Mouse (Mus musculus) liver, embryonic 11.5 days (tissue): Measurements from ENCODE around the gene Nploc4. TPM values are rescaled to one million over a fixed set of nuclear protein-coding genes. Genes with fewer than 3 reads are reported as not detected.
"Not testable (repeated sequence)": the region's sequence is repeated elsewhere in the genome, so short reads cannot be mapped to it uniquely, and the experiment has no call there.

Experiments
- ATAC-seq: fragments of 200-750 bp; cut with Nextera tagmentation; replicated peaks from 2 replicates; pipeline ENCODE4 v1.8.0; 2017; ENCODE audit warnings: moderate number of reproducible peaks, mild to moderate bottlenecking, moderate TSS enrichment, moderate library complexity; ENCODE audit not compliant: low FRiP score
- DNase-seq: peaks from one replicate; pipeline ENCODE4 v3.0.0-alpha.2; 2017; ENCODE audit warnings: low spot score
- H3K27ac ChIP-seq: fragments of 300-500 bp; sonication (generic); 2 replicates; pipeline ENCODE4 v1.5.1; 2014; ENCODE audit warnings: mild to moderate bottlenecking, low read depth, low read length, control low read depth
- H3K27me3 ChIP-seq: fragments of 300-500 bp; sonication (generic); replicated peaks from 2 replicates; pipeline ENCODE4 v1.6.1; 2014; ENCODE audit warnings: low read length, mixed read lengths; ENCODE audit not compliant: control insufficient read depth, insufficient read depth
- H3K36me3 ChIP-seq: fragments of 300-500 bp; sonication (generic); 2 replicates; pipeline ENCODE4 v1.6.1; 2014; ENCODE audit warnings: mild to moderate bottlenecking, low read length, moderate library complexity, mixed read lengths; ENCODE audit not compliant: control insufficient read depth, insufficient read depth
- H3K4me1 ChIP-seq: fragments of 300-500 bp; sonication (generic); replicated peaks from 2 replicates; pipeline ENCODE4 v1.6.1; 2014; ENCODE audit warnings: low read length, mixed read lengths; ENCODE audit not compliant: control insufficient read depth, insufficient read depth
- H3K4me2 ChIP-seq: fragments of 300-500 bp; sonication (generic); 2 replicates; pipeline ENCODE4 v1.6.1; 2014; ENCODE audit warnings: mild to moderate bottlenecking, control low read depth, moderate library complexity
- H3K4me3 ChIP-seq: fragments of 300-500 bp; sonication (generic); 2 replicates; pipeline ENCODE4 v1.5.1; 2014; ENCODE audit warnings: low read depth, low read length, control low read depth
- H3K9ac ChIP-seq: fragments of 300-500 bp; sonication (generic); 2 replicates; pipeline ENCODE4 v1.6.1; 2014; ENCODE audit warnings: low read depth, low read length, control low read depth
- H3K9me3 ChIP-seq: fragments of 300-500 bp; sonication (generic); 2 replicates; pipeline ENCODE4 v1.6.1; 2016; ENCODE audit warnings: low read length, inconsistent platforms, mixed read lengths; ENCODE audit not compliant: control insufficient read depth
- WGBS: fragments of 180-500 bp; shearing (Covaris S2); extraction: QIAGEN DNeasy Blood & Tissue Kit; methylation state at CpG from one replicate; pipeline ENCODE4 v1.1.7; 2014; 5-methylcytosine and 5-hydroxymethylcytosine counted together
- polyA plus RNA-seq: library from polyadenylated mRNA; unstranded; fragments of >200 nt; fragmentation: Nextera tagmentation; extraction: Ambion mirVana; gene quantifications from 2 replicates; pipeline ENCODE4 v1.2.1, GENCODE M21; 2014

Nploc4 gene
- polyA plus RNA-seq, 1 experiment from 2014 or later: 44.5 TPM

DNA sequence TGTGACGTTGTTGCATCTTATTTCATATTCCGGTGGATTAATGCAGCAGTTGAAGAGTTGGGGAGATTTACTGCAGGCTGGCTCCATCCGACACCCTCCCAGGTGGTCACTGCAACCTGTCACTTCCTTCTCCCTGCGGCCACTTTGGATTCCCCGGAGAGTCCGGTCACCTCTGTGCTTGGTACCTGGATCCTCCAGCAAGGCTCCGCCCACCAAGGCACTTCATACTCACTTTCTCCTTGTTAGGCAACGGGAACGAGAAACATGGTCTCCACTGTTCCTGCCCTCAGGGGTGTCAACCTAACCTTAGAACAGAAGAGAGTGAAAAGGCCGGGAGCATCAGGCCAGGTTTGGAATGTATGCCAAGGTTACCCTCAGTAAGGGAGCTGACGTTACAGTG, 86.8 kb downstream of the Nploc4 start:
- H3K27ac ChIP-seq: peak overlapping the region; percentile 99
- 34% methylated on average over 11 of the region's 11 CpGs for WGBS
- no peaks in the 10 kb centered on the region for H3K9me3 ChIP-seq
- peaks cover 62% of the 10 kb centered on the region for H3K4me1 ChIP-seq
- peak overlapping the region; percentile 100 for H3K9ac ChIP-seq
- DNase-seq (no peak), ATAC-seq (no peak)
- peak overlapping the region; percentile 95 for H3K4me2 ChIP-seq
- H3K27me3 ChIP-seq: no peaks in the 10 kb centered on the region
- H3K36me3 ChIP-seq: peaks cover 8% of the 10 kb centered on the region; the same call in 1 of the 2 replicates
- H3K4me3 ChIP-seq: peak overlapping the region; percentile 100

DNA sequence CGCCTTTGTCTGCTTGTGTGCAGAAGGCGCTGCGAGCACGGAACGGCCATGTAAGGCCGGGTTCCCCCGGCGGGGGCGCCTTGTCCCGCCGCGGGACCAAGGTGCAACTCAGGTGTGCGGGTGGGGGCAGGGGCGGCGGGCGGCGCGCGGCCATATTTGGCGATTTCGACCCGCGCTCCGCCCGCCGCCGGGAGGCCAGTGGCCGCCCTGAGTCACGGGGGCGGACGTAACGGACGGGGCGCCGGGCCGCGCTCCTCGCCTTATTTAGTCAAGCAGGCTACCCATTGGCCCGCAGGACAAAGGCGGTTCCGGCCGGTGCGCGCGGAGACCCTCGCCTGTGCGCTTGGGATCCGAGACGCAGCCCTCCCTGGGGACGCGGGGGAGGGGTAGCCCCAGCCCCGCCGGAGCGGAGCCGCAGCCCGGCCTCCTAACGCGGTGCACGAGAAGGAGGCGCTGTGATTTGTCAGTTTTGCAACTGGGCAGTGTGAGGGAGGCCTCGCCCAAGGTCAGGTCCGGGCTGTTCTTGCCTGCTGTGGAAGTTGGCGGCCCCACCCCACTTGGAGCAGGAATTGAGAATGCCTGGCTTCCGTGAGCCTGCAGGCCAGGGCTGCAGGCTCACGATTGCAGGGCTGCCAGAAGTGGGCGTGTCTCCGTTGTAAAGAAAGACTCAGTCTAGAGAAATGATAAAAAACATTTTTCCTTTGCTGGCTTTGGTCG, 87.4 kb downstream of the Nploc4 start:
- H3K9ac ChIP-seq: peak overlapping the region; percentile 100
- peaks cover 11% of the 10 kb centered on the region for H3K36me3 ChIP-seq

GRCm38 (mm10) chr11:120349371-120349985, 88.0 kb downstream of the Nploc4 start:
- Histone ChIP-seq H3K9ac (peak overlapping the region; percentile 100), H3K4me3 (peak overlapping the region; percentile 100), H3K27me3 (no peaks in the 10 kb centered on the region), H3K9me3 (no peaks in the 10 kb centered on the region), H3K4me2 (peak overlapping the region; percentile 95), H3K36me3 (peaks cover 14% of the 10 kb centered on the region), H3K4me1 (peaks cover 51% of the 10 kb centered on the region), H3K27ac (peak overlapping the region; percentile 99)
- DNase-seq (no peak), ATAC-seq (no peak)
- WGBS: 3% methylated on average over 16 of the region's 16 CpGs

More for the DNA sequence above, 87.4 kb downstream of the Nploc4 start:
- Histone ChIP-seq H3K4me2 (peak overlapping the region; percentile 95), H3K27me3 (no peaks in the 10 kb centered on the region), H3K27ac (peak overlapping the region; percentile 99), H3K9me3 (no peaks in the 10 kb centered on the region), H3K4me3 (peak overlapping the region; percentile 100), H3K4me1 (peaks cover 58% of the 10 kb centered on the region)
- WGBS: under 1% methylated on average over 68 of the region's 68 CpGs
- ATAC-seq: peak; percentile 35
- peak; percentile 86 for DNase-seq

- no peaks in the 10 kb centered on the region for H3K27me3 ChIP-seq
- peaks cover 14% of the 10 kb centered on the region for H3K36me3 ChIP-seq
- peaks cover 47% of the 10 kb centered on the region for H3K4me1 ChIP-seq
- ATAC-seq (peak; percentile 18), DNase-seq (no peak)
- peak overlapping the region; percentile 100 for H3K4me3 ChIP-seq
- 1% methylated on average over 47 of the region's 53 CpGs for WGBS
- peak overlapping the region; percentile 95 for H3K4me2 ChIP-seq
- H3K9me3 ChIP-seq: no peaks in the 10 kb centered on the region
- peak overlapping the region; percentile 100 for H3K9ac ChIP-seq
- H3K27ac ChIP-seq: peak overlapping the region; percentile 99
These were observed 88.7 kb downstream of the Nploc4 start for GRCm38 (mm10) chr11:120348684-120349370.

DNA sequence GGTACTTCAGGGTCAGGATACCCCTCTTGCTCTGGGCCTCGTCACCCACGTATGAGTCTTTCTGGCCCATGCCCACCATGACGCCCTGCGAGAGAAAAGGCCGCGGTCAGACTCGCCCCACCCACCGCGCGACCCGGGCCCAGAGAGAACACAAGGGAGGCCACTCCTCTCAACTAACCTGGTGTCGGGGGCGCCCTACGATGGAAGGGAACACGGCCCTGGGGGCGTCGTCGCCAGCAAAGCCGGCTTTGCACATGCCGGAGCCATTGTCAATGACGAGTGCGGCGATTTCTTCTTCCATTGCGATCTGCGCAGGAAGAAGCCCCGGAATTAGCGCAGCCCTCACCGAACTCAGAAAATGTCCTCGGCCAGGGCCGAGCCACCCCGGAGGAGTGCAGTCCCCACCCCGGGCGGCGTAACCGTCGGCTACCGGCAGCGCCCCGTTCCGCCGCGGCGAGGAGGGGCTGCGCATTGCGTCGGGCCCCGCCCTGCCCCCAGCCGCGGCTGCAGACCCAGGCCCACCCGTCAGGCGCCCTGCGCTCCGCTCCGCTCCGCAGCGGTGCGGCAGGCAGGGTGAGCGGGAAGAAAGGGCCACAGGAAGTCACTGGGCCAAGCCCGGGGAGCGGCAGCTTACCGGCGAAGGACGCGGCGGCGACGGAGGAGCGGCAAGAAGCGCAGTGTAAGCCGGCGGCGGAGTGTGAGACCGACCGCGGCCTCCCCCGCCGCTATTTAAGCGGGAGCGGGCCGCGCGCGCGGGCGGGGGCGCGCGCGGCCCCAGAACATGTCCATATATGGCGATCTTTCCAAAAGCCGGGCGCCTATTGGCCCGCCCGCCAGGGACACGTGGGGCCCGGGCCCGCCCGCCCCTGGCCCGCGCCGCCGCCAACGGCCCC, 89.5 kb downstream of the Nploc4 start, which contains the start of gene Actg1:
Actg1 (minus strand) TSS at position 752 of the 893 bp plus-strand sequence.
- Histone ChIP-seq H3K4me2 (peak within 1 kb of the TSS; percentile 95), H3K4me1 (peaks cover 39% of the 10 kb centered on the region), H3K4me3 (peak within 1 kb of the TSS; percentile 100), H3K36me3 (peaks cover 14% of the 10 kb centered on the region), H3K9ac (peak within 1 kb of the TSS; percentile 100), H3K27ac (peak within 1 kb of the TSS; percentile 99), H3K9me3 (no peaks in the 10 kb centered on the region), H3K27me3 (no peaks in the 10 kb centered on the region)
- peak; percentile 79 for ATAC-seq
- DNase-seq: peak; percentile 88
- 2% methylated on average over 98 of the region's 103 CpGs for WGBS

DNA sequence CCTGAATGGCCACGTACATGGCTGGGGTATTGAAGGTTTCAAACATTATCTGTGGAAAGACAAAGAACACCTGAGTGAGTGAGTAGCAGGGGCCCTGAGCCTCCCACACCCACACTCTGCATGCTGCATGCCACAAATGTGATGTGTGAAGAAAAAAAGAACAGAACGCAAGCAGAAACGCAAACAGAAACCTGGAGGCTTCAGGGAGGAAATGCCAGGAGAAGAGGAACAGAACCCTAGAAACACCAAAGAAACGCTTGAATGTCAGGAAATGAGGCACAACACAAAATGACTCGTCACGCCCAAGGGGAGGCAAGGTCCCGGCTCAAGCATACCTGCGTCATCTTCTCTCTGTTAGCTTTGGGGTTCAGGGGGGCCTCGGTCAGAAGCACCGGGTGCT, 90.2 kb downstream of the Nploc4 start:
- Histone ChIP-seq H3K9ac (peak overlapping the region; percentile 100), H3K27ac (peak overlapping the region; percentile 99), H3K4me2 (peak overlapping the region; percentile 95), H3K9me3 (no peaks in the 10 kb centered on the region), H3K4me1 (peaks cover 33% of the 10 kb centered on the region), H3K36me3 (peaks cover 14% of the 10 kb centered on the region), H3K27me3 (no peaks in the 10 kb centered on the region), H3K4me3 (peak overlapping the region; percentile 100)
- ATAC-seq: no peak
- 5% methylated on average over 10 of the region's 10 CpGs for WGBS
- no peak for DNase-seq

DNA sequence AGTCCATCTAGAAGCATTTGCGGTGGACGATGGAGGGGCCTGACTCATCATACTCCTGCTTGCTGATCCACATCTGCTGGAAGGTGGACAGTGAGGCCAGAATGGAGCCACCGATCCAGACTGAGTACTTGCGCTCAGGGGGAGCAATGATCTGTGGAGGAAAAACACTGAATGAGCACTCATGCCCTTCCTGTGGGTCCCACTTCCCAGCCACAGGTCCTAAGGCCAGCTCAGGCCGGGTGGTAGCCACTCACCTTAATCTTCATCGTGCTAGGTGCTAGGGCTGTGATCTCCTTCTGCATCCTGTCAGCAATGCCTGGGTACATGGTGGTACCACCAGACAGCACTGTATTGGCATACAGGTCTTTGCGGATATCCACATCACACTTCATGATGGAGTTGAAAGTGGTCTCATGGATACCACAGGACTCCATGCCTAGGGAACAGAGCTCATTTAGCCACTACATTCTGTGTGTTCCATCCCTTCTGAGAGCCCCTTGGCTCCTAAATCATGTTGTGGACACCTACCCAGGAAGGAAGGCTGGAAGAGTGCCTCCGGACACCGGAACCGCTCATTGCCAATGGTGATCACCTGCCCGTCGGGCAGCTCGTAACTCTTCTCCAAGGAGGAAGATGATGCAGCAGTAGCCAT, 91.0 kb downstream of the Nploc4 start:
- not testable (repeated sequence) for H3K9me3 ChIP-seq, ATAC-seq, H3K27me3 ChIP-seq, H3K27ac ChIP-seq, DNase-seq
- 73% methylated on average over 11 of the region's 13 CpGs for WGBS
- H3K4me1 ChIP-seq: peaks cover 31% of the 10 kb centered on the region
- H3K4me2 ChIP-seq: peak overlapping the region; percentile 70
- peak overlapping the region; percentile 40 for H3K4me3 ChIP-seq
- peaks cover 14% of the 10 kb centered on the region for H3K36me3 ChIP-seq
- H3K9ac ChIP-seq: peak overlapping the region; percentile 56
